Mouse (Mus musculus) forebrain, embryonic 13.5 days (tissue): ENCODE data around the gene Gm5726. TPM values are rescaled to one million over a fixed set of nuclear protein-coding genes. Genes with fewer than 3 reads are reported as not detected.
"Not testable (repeated sequence)": the region's sequence is repeated elsewhere in the genome, so short reads cannot be mapped to it uniquely, and the experiment has no call there.

Experiments used
- ATAC-seq: fragments of 200-750 bp; cut with Nextera tagmentation; 2 replicates; pipeline ENCODE4 v1.8.0; 2017
- H3K27ac ChIP-seq: fragments of 300-500 bp; sonication (generic); 2 replicates; pipeline ENCODE4 v1.5.1; 2015; ENCODE audit warnings: inconsistent platforms, mild to moderate bottlenecking, moderate library complexity
- H3K27me3 ChIP-seq: fragments of 300-500 bp; sonication (generic); 2 replicates; pipeline ENCODE4 v1.6.1; 2015; ENCODE audit warnings: mild to moderate bottlenecking, inconsistent platforms
- H3K36me3 ChIP-seq: fragments of 300-500 bp; sonication (generic); 2 replicates; pipeline ENCODE4 v1.6.1; 2015; ENCODE audit warnings: mild to moderate bottlenecking, inconsistent platforms; ENCODE audit not compliant: poor library complexity, severe bottlenecking
- H3K4me1 ChIP-seq: fragments of 300-500 bp; sonication (generic); 2 replicates; pipeline ENCODE4 v1.6.1; 2015; ENCODE audit warnings: inconsistent platforms
- H3K4me2 ChIP-seq: fragments of 300-500 bp; sonication (generic); 2 replicates; pipeline ENCODE4 v1.6.1; 2015; ENCODE audit warnings: inconsistent platforms, mild to moderate bottlenecking, moderate library complexity
- H3K4me3 ChIP-seq: fragments of 300-500 bp; sonication (generic); 2 replicates; pipeline ENCODE4 v1.5.1; 2015; ENCODE audit warnings: mild to moderate bottlenecking, inconsistent platforms
- H3K9ac ChIP-seq: fragments of 300-500 bp; sonication (generic); 2 replicates; pipeline ENCODE4 v1.6.1; 2015; ENCODE audit warnings: mild to moderate bottlenecking, inconsistent platforms
- H3K9me3 ChIP-seq: fragments of 300-500 bp; sonication (generic); replicated peaks from 2 replicates; pipeline ENCODE4 v1.6.1; 2016; ENCODE audit warnings: inconsistent platforms
- WGBS: fragments of 180-500 bp; shearing (Covaris S2); methylation state at CpG from one replicate; pipeline ENCODE4 v1.1.7; 2015; 5-methylcytosine and 5-hydroxymethylcytosine counted together
- polyA plus RNA-seq: library from polyadenylated mRNA; unstranded; fragments of >200 nt; fragmentation: Nextera tagmentation; extraction: Ambion mirVana; gene quantifications from 2 replicates; pipeline ENCODE4 v1.2.1, GENCODE M21; 2015

Gene Gm5726
- not detected in 2 replicates for polyA plus RNA-seq

DNA sequence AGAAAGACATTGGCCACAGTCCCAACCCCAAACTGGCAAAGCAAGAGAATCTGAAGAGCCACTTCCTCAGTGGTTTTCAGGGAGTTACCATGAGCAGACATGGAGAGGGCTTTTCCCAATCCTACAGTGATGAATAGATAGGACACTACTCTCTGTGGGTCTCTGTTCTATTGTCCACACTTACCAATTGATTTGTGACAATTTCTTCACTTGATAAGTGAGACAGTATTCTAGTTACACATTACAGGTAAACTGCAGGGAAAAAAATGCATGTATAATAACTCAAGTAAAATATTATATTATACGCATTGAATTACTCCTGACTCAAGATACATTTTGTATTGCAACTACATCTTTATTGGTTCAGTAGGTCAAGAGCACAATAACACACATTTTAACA lies at the start of gene Gm5726:
Gm5726 (minus strand) TSS at position 101 of the 400 bp plus-strand sequence.
- H3K9ac ChIP-seq, H3K27ac ChIP-seq, H3K9me3 ChIP-seq, ATAC-seq, H3K4me2 ChIP-seq, H3K4me1 ChIP-seq, H3K36me3 ChIP-seq, H3K4me3 ChIP-seq, H3K27me3 ChIP-seq: not testable (repeated sequence)
- no CpG with 5 or more reads among the region's 1 CpGs for WGBS

DNA sequence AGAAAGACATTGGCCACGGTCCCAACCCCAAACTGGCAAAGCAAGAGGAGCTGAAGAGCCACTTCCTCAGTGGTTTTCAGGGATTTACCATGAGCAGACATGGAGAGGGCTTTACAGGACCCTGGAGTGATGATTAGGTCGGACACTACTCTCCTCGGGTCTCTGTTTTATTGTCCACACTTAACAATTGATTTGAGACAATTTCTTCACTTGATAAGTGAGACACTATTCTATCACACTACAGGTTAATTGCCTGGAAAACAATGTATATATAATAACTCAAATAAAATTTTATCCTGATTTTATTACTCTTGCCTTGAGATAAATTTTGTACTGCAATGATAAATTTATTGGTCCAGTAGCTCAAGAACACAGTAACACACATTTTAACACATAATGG lies 30.6 kb upstream of the Gm5726 start, which contains the start of gene Gm4141:
Gm4141 (minus strand) TSS at position 101 of the 400 bp plus-strand sequence.
- not testable (repeated sequence) for H3K4me2 ChIP-seq, H3K4me3 ChIP-seq, H3K9ac ChIP-seq, H3K27ac ChIP-seq, H3K36me3 ChIP-seq, H3K9me3 ChIP-seq, H3K4me1 ChIP-seq, H3K27me3 ChIP-seq, ATAC-seq
- no CpG with 5 or more reads among the region's 3 CpGs for WGBS

DNA sequence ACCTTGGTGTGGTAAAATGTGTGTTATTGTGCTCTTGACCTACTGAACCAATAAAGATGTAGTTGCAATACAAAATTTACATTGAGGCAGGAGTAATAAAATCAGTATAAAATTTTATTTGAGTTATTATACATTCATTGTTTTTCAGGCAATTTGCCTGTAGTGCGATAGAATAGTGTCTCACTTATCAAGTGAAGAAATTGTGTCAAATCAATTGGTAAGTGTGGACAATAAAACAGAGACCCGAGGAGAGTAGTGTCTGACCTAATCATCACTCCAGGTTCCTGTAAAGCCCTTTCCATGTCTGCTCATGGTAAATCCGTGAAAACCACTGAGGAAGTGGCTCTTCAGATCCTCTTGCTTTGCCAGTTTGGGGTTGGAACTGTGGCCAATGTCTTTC lies 12.0 kb downstream of the Gm5726 start, which contains the start of gene Vmn1r104:
Vmn1r104 (plus strand) TSS at position 301 of the 400 bp plus-strand sequence.
- not testable (repeated sequence) for H3K36me3 ChIP-seq
- WGBS = no CpG with 5 or more reads among the region's 3 CpGs

DNA sequence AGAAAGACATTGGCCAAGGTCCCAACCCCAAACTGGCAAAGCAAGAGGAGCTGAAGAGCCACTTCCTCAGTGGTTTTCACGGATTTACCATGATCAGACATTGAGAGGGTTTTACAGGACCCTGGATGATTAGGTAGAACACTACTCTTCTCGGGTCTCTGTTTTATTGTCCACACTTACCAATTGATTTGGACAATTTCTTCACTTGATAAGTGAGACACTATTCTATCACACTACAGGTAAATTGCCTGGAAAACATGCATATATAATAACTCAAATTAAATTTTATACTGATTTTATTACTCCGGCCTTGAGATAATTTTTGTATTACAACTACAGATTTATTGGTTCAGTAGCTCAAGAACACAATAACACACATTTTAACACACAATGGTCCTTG lies 35.1 kb downstream of the Gm5726 start, which contains the start of gene Vmn1r103:
Vmn1r103 (minus strand) TSS at position 101 of the 400 bp plus-strand sequence.
- not testable (repeated sequence) for H3K9ac ChIP-seq, H3K4me2 ChIP-seq
- 40% methylated on average over 1 of the region's 3 CpGs for WGBS

More for the DNA sequence above, 12.0 kb downstream of the Gm5726 start, which contains the start of gene Vmn1r104:
- H3K4me1 ChIP-seq, H3K9me3 ChIP-seq, H3K4me3 ChIP-seq, H3K9ac ChIP-seq, H3K27ac ChIP-seq, ATAC-seq, H3K4me2 ChIP-seq, H3K27me3 ChIP-seq: not testable (repeated sequence)

More for the DNA sequence above, 35.1 kb downstream of the Gm5726 start, which contains the start of gene Vmn1r103:
- H3K4me3 ChIP-seq, ATAC-seq, H3K4me1 ChIP-seq, H3K9me3 ChIP-seq, H3K27ac ChIP-seq, H3K27me3 ChIP-seq, H3K36me3 ChIP-seq: not testable (repeated sequence)

Other genes with a start within 250 kb of the Gm5726 start
- not detected in 2 replicates for gene Gm4133, start 211.7 kb downstream of the Gm5726 start, polyA plus RNA-seq
- gene Gm5728, start 170.3 kb downstream of the Gm5726 start, polyA plus RNA-seq = not detected in 2 replicates
- not detected in 2 replicates for gene Vmn1r100, start 127.8 kb downstream of the Gm5726 start, polyA plus RNA-seq
- not detected in 2 replicates for gene Vmn1r101, start 103.2 kb downstream of the Gm5726 start, polyA plus RNA-seq
- gene Gm10670, start 70.8 kb downstream of the Gm5726 start, polyA plus RNA-seq = not detected in 2 replicates
- gene Vmn1r103, start 35.2 kb downstream of the Gm5726 start, polyA plus RNA-seq = not detected in 2 replicates
- not detected in 2 replicates for gene Vmn1r104, start 11.9 kb downstream of the Gm5726 start, polyA plus RNA-seq
- gene Gm4141, start 30.5 kb upstream of the Gm5726 start, polyA plus RNA-seq = not detected in 2 replicates
- not detected in 2 replicates for gene Gm4513, start 53.3 kb upstream of the Gm5726 start, polyA plus RNA-seq
- gene Vmn1r107, start 123.2 kb upstream of the Gm5726 start, polyA plus RNA-seq = not detected in 2 replicates
- not detected in 2 replicates for gene Vmn1r111, start 157.5 kb upstream of the Gm5726 start, polyA plus RNA-seq
- not detected in 2 replicates for gene Gm10668, start 184.9 kb upstream of the Gm5726 start, polyA plus RNA-seq
- not detected in 2 replicates for gene Vmn1r112, start 225.4 kb upstream of the Gm5726 start, polyA plus RNA-seq
- gene Vmn1r113, start 241.5 kb upstream of the Gm5726 start, polyA plus RNA-seq = not detected in 2 replicates